Mouse (Mus musculus): ENCODE measurements at regions not wholly inside any gene's neighbourhood (a gene's known extent, or its start where the extent isn't known, plus 50 kb on each side); places are given as distances from the start of the nearest gene placed in this dataset.

DNA sequence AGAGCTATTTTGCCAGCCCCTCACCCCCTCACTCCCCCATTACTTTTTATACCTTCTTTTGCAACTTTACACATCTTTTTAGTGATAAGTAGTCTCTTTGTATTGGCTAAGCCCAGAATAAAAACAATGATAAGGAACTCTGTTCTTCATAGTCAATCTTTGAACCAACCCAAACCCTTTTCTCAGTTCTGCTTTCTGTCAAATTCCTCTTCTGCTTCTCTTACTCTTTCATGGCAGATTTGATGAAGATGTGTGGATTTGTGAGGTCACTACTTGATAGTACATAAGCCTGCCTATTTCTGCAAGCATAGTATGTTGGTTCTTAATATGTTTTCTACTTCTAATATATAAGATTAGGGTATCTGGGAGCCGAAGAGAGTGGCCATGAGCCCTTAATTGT is 156.6 kb downstream of the Phlda1 start:
- H3K4me1 ChIP-seq (ENCODE audit: control insufficient read depth, insufficient read depth, low read length), result peaks cover 1% of the 10 kb centered on the region; the same call in 1 of the 2 replicates
- H3K4me3 ChIP-seq (ENCODE audit: insufficient read depth, low read length), result no peak overlapping the region
- H3K27ac ChIP-seq (ENCODE audit: insufficient read depth, low read length), result no peak overlapping the region
- TF ChIP-seq CTCF (IDR thresholded peaks at IDR 0.05; ENCODE audit: extremely low read depth, insufficient read depth, low read length), result no peak
- TF ChIP-seq POLR2A (IDR thresholded peaks at IDR 0.05; ENCODE audit: extremely low read depth, insufficient read depth, low read length), result no peak

DNA sequence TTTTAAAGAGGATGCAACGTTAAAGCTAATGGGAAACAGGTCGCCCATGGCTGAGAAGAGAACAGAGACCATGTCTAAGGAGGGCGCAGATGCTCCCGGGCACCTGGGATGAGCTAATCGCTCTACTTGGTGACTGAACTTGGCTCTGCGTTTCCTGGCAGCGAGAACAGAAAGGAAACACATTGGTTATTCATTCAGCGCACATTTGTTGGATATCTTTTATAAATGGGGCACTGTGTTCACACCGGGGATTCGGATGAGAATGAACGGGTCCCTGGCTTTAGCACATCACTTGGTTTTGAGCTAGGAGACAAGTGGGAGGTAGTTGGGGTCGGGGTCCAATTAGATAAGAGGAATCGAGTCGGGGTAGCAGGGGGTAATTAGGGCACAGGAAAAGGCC is 159.7 kb downstream of the Phlda1 start:
- Histone ChIP-seq H3K27ac (ENCODE audit: insufficient read depth, low read length) (no peak overlapping the region; the same call in 1 of the 2 replicates), H3K4me3 (ENCODE audit: insufficient read depth, low read length) (no peak overlapping the region), H3K4me1 (ENCODE audit: control insufficient read depth, insufficient read depth, low read length) (no peaks in the 10 kb centered on the region)
- TF ChIP-seq CTCF (IDR thresholded peaks at IDR 0.05; ENCODE audit: extremely low read depth, insufficient read depth, low read length), result no peak
- TF ChIP-seq POLR2A (IDR thresholded peaks at IDR 0.05; ENCODE audit: extremely low read depth, insufficient read depth, low read length), result no peak

DNA sequence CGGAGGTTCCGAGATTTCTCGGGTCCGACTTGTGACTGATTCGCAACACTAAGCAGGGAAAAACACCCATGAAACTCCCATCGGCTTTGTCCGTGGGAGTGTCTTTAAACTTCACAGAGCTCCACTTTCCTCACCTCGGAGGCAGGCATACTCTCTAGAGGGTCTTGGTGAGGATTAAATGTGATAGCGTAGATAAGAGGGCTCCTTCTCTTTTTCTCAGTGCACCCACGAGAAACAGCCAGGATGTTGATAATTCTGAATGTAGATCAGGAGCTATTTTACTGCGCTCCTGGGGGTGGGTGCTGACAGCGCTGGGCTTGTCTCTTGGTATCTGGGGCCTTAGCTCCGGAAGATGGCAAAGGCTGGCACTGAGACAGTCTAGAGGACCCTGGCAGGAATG is 160.9 kb downstream of the Phlda1 start:
- H3K4me1 ChIP-seq (ENCODE audit: control insufficient read depth, insufficient read depth, low read length), result no peaks in the 10 kb centered on the region
- H3K4me3 ChIP-seq (ENCODE audit: insufficient read depth, low read length), result no peak overlapping the region
- no peak overlapping the region for H3K27ac ChIP-seq (ENCODE audit: insufficient read depth, low read length)
- TF ChIP-seq CTCF (IDR thresholded peaks at IDR 0.05; ENCODE audit: extremely low read depth, insufficient read depth, low read length), result no peak
- TF ChIP-seq POLR2A (IDR thresholded peaks at IDR 0.05; ENCODE audit: extremely low read depth, insufficient read depth, low read length), result no peak

DNA sequence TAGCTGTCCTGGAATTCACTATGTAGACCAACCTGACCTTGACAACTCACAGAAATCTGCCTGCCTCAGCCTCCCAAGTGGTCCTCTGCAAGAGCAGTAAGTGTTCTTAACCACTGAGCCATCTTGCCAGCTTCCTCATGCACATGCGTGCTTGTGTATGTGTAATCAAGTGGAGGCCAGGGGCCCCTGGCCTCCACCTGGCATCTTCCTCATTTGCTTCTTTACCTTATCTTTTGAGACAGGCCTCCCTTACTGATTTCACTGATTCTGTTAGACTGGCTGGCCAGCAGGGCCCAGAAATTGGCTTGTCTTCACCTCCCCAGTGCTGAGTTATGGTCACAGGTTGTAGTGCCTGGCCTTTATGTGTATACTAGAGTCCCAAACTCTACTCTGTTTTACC is 162.6 kb downstream of the Phlda1 start:
- Histone ChIP-seq H3K27ac (ENCODE audit: insufficient read depth, low read length) (no peak overlapping the region), H3K4me1 (ENCODE audit: control insufficient read depth, insufficient read depth, low read length) (no peaks in the 10 kb centered on the region), H3K4me3 (ENCODE audit: insufficient read depth, low read length) (no peak overlapping the region)
- no peak for TF ChIP-seq CTCF (IDR thresholded peaks at IDR 0.05; ENCODE audit: extremely low read depth, insufficient read depth, low read length)
- no peak for TF ChIP-seq POLR2A (IDR thresholded peaks at IDR 0.05; ENCODE audit: extremely low read depth, insufficient read depth, low read length)

DNA sequence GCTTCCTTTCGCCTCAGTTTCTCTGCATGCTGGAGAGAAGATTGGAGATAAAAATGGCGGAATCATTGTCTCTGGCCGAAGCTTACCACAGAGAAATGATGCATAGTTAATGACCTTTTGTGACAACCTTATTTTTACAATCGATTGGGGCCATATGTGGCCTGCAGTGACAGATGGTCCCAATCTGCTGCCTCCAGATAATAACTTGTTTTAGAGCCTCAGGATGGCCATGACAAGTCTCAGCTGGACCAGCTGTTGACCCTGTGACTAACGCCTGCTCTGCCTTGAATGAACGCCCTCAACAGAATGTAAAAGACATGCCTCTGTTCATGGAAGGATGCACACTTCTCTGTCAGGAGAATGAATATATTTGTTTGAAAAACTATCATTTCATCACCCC is 163.6 kb downstream of the Phlda1 start:
- TF ChIP-seq POLR2A (IDR thresholded peaks at IDR 0.05; ENCODE audit: extremely low read depth, insufficient read depth, low read length), result no peak
- TF ChIP-seq CTCF (IDR thresholded peaks at IDR 0.05; ENCODE audit: extremely low read depth, insufficient read depth, low read length), result no peak
- no peaks in the 10 kb centered on the region for H3K4me1 ChIP-seq (ENCODE audit: control insufficient read depth, insufficient read depth, low read length)
- no peak overlapping the region for H3K4me3 ChIP-seq (ENCODE audit: insufficient read depth, low read length)
- H3K27ac ChIP-seq (ENCODE audit: insufficient read depth, low read length), result no peak overlapping the region

DNA sequence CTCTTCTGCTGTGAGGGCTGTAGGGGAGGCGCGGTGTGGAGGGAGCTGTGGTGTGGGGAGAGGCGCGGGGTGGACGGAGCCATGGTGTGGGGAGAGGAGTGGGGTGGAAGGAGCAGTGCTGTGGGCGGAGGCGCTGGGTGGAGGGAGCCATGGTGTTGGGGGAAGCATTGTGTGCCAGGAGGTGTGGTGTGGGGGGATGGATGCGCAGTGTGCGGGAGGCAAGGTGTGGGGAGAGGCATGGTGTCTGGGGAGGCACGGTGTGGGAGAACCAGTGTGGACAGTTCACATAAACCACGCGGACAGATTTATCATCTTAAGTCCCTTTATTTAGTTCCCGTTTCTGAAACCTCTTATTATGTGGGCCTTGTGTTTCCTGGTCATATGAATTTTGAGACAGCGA is 164.6 kb downstream of the Phlda1 start:
- TF ChIP-seq POLR2A (IDR thresholded peaks at IDR 0.05; ENCODE audit: extremely low read depth, insufficient read depth, low read length) (no peak), CTCF (IDR thresholded peaks at IDR 0.05; ENCODE audit: extremely low read depth, insufficient read depth, low read length) (no peak)
- H3K27ac ChIP-seq (ENCODE audit: insufficient read depth, low read length), result no peak overlapping the region
- no peaks in the 10 kb centered on the region for H3K4me1 ChIP-seq (ENCODE audit: control insufficient read depth, insufficient read depth, low read length)
- no peak overlapping the region for H3K4me3 ChIP-seq (ENCODE audit: insufficient read depth, low read length)

DNA sequence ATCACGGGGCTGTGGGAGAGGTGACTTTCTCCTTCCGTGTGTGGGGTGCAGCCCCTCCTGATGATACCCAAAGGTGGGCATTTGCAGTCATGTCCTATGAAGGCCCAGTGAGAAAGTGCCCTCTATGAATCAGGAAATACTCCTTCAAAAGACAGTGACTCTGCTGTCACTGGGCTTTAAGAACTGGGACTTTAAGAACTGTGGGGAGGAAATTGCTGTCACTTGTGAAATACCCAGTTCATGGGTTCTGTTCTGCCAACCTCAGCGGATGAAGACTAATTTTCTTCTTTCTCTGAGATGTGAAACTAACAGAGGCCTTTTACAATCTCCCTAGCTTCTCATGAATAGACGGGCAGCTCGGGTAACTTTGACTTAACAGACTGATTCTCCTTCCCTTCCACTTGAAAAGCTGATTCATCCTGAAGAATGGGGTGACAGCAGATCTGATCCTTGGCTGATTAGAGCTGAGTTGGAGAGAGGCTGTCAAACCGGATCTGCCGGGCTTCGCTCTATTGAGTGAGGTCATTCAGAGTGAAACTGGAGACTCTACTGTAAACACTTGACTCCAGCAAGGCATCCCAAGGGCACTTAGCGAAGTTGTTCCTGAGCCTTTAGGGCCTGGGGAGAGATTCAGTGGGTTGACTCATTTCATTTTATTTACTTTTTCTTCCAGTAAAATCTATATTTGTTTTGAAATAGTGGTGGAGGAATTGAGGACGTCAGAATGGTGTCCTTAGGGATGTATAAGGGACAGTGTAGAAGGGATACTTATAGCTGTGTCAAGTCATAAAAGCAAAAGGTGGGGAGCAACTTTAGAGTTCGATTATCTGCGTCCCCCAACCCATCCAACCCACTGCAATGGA is 166.6 kb downstream of the Phlda1 start:
- Histone ChIP-seq H3K27ac (ENCODE audit: insufficient read depth, low read length) (no peak overlapping the region), H3K4me1 (ENCODE audit: control insufficient read depth, insufficient read depth, low read length) (no peaks in the 10 kb centered on the region; the same call in 1 of the 2 replicates), H3K4me3 (ENCODE audit: insufficient read depth, low read length) (no peak overlapping the region)
- TF ChIP-seq POLR2A (IDR thresholded peaks at IDR 0.05; ENCODE audit: extremely low read depth, insufficient read depth, low read length) (no peak), CTCF (IDR thresholded peaks at IDR 0.05; ENCODE audit: extremely low read depth, insufficient read depth, low read length) (no peak)

DNA sequence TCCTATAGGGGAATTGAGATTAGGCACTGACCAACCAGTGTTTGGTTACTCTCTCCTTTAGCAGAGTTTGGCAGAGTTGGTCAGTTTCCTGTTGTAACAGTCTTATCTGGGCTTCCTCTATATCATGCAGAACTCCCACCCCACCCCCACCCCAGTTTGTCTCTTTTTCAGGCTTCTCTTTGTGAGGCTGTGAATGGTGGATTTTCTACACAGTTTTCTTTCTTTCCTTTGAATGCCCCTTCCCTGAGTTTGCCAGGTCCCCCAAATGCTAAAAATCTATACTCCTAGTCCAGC is 167.2 kb downstream of the Phlda1 start:
- Histone ChIP-seq H3K4me3 (ENCODE audit: insufficient read depth, low read length) (no peak overlapping the region), H3K27ac (ENCODE audit: insufficient read depth, low read length) (no peak overlapping the region), H3K4me1 (ENCODE audit: control insufficient read depth, insufficient read depth, low read length) (no peaks in the 10 kb centered on the region; the same call in 1 of the 2 replicates)
- TF ChIP-seq CTCF (IDR thresholded peaks at IDR 0.05; ENCODE audit: extremely low read depth, insufficient read depth, low read length) (no peak), POLR2A (IDR thresholded peaks at IDR 0.05; ENCODE audit: extremely low read depth, insufficient read depth, low read length) (no peak)

DNA sequence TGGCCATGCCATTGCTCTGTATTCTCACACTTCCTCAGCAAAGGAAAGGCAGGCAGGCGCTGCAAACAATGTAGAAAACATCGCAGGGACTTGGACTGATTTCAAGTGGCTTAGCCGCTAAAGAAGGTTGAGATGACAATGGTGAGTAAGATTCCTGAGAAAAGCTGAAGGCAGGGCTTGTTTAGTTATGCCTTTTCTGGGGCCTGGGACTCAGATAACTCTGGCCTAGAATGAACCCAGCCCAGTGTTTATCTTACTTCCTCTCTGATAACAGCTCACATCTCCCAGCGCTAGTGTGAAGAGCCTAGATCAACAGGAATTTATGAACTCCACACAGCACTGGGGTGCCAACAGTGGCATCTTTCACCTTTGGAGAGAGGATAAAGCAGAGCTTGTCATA is 170.2 kb downstream of the Phlda1 start:
- no peaks in the 10 kb centered on the region; the same call in 1 of the 2 replicates for H3K4me1 ChIP-seq (ENCODE audit: control insufficient read depth, insufficient read depth, low read length)
- no peak for TF ChIP-seq POLR2A (IDR thresholded peaks at IDR 0.05; ENCODE audit: extremely low read depth, insufficient read depth, low read length)
- no peak for TF ChIP-seq CTCF (IDR thresholded peaks at IDR 0.05; ENCODE audit: extremely low read depth, insufficient read depth, low read length)
- H3K4me3 ChIP-seq (ENCODE audit: insufficient read depth, low read length), result no peak overlapping the region
- no peak overlapping the region for H3K27ac ChIP-seq (ENCODE audit: insufficient read depth, low read length)

DNA sequence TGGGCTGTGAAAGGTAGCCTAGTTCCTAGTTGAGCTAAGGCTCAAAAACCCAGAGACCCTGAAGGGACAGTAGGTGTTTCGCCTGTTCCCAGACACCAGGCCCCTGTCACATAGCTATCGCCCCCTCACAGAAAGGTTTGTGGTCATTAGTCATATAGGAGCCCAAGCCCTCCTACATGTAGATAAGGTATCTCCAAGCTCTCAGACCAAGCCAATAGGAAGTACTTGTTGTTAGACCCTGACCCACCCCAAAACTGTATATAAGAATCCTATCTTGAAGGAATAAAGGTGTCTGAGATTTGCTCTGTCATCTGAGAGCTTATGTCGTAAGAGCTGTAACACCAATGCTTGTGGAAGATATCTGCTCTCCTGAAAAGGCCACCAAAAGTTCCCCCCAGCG is 174.8 kb downstream of the Phlda1 start:
- Histone ChIP-seq H3K27ac (ENCODE audit: insufficient read depth, low read length) (no peak overlapping the region), H3K4me3 (ENCODE audit: insufficient read depth, low read length) (no peak overlapping the region)
- TF ChIP-seq CTCF (IDR thresholded peaks at IDR 0.05; ENCODE audit: extremely low read depth, insufficient read depth, low read length), result no peak
- TF ChIP-seq POLR2A (IDR thresholded peaks at IDR 0.05; ENCODE audit: extremely low read depth, insufficient read depth, low read length), result no peak

More for the DNA sequence above, 174.8 kb downstream of the Phlda1 start:
- no peaks in the 10 kb centered on the region; the same call in 1 of the 2 replicates for H3K4me1 ChIP-seq (ENCODE audit: control insufficient read depth, insufficient read depth, low read length)
